Mouse (Mus musculus): Measurements from ENCODE around the gene Lypd5.

DNA sequence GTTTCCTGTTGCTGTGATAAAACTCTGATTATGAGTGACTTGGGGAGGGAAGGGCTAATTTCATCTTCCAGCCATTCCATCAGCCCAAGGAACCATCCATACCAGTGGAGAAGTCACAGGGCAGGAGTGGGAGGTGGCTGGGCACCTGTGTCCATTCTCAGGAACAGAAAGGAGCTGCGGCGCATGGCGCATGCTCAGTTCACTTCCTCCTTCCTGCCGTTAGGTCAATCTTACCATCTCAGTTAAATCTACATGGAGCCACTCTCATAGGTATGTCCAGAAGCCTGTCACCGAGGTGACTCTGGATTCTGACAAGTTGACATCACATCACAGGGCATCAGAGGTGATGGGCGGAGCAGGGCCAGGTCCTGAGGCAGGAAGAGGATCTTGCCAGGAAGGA lies 6.7 kb downstream of the Lypd5 start:
- TF ChIP-seq MYOG (IDR thresholded peaks at IDR 0.05; ENCODE audit: control insufficient read depth, extremely low read depth, insufficient read length), result no peak
- no peak for TF ChIP-seq MAX (IDR thresholded peaks at IDR 0.05)
- no peak for TF ChIP-seq CTCF (IDR thresholded peaks at IDR 0.05; ENCODE audit: control insufficient read depth, insufficient read depth, insufficient read length)

Data from C2C12 (cell line).